Mouse (Mus musculus): ENCODE measurements around the gene Pdrg1.
A peak's percentile ranks its signal among the peaks of the same experiment; 100 is the strongest.

DNA sequence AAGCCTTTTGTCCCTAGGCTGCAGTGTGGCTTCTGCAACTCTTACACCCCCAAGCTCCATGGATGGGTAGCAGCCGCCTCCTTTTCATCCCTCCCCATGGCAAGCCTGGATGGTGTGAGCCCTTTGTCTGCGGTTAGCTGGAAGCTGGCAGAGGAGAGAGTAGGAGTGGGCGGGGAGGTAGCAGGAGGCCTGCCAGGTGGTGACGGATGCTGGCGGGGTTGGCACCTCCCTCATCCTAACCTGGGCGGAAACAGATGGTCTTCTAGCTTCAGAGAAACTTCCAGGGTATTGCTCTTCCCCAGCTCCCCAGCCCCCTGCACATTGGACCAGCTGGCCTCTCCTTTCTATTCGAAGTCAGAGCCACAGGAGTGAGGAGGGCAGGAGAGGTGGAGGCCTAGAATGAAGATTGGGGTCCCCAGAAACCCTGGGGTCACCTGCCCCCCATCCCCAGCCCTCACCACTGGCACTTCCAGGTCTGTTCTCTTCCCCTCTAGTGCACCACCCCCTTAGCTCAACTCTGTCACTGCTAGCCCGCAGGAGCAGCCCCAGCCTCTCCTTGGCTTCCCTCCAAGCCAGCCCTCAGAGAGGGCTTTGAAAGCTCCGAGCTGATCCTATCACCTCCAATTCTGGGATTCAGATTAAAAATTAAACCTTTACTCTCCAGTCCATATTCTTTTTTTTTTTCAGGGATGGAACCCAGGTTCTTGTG lies 34.2 kb upstream of the Pdrg1 start:
- TF ChIP-seq POLR2A (IDR thresholded peaks at IDR 0.05; ENCODE audit: borderline replicate concordance, insufficient read depth, low read length) (peak; percentile 71; the same call in 1 of the 2 replicates), CTCF (IDR thresholded peaks at IDR 0.05; ENCODE audit: borderline replicate concordance, insufficient read depth, low read depth, low read length) (no peak)
